Comparison of ENCODE assay signal across 24 mouse cellular contexts in genomic region chr12:89977479-89977878, GRCm38 (mm10).
DNase-seq lines count a peak whose midpoint lies in the region; ATAC-seq lines count a peak whose summit lies in the region.
"Had no signal": no experiment of that assay in that cellular context is flagged by ENCODE, and none has a peak within 500 bp of the region (broad histone marks: within the 10 kb centered on the region; RNA-seq: fewer than 3 reads in every experiment).

No protein-coding gene starts in this region.

- 78% methylated on average over 5 of the region's 5 CpGs for WGBS in embryonic facial prominence, embryonic 12.5 days
- 87% methylated on average over 5 of the region's 5 CpGs for WGBS in embryonic facial prominence, embryonic 10.5 days
- 83% methylated on average over 5 of the region's 5 CpGs for WGBS in hindbrain, embryonic 14.5 days
- 85% methylated on average over 5 of the region's 5 CpGs for WGBS in hindbrain, embryonic 11.5 days
- 86% methylated on average over 5 of the region's 5 CpGs for WGBS in midbrain, embryonic 16.5 days

- H3K9me3 ChIP-seq in embryonic facial prominence, embryonic 12.5 days, result no peaks in the 10 kb centered on the region
- no peaks in the 10 kb centered on the region for H3K9me3 ChIP-seq in embryonic facial prominence, embryonic 10.5 days
- no peaks in the 10 kb centered on the region for H3K9me3 ChIP-seq in hindbrain, embryonic 14.5 days (ENCODE audit: control insufficient read depth, low read length)
- no peaks in the 10 kb centered on the region for H3K9me3 ChIP-seq in hindbrain, embryonic 11.5 days (ENCODE audit: control insufficient read depth, low read length)
- H3K9me3 ChIP-seq in midbrain, embryonic 16.5 days (replicated peaks; ENCODE audit: control insufficient read depth, low read length, poor library complexity, severe bottlenecking), result no peaks in the 10 kb centered on the region
- H3K9me3 ChIP-seq: heart, embryonic 10.5 days; hindbrain, embryonic 12.5 days; intestine, embryonic 15.5 days; limb, embryonic 12.5 days; liver, embryonic 13.5 days had no signal

- no peaks in the 10 kb centered on the region for H3K4me1 ChIP-seq in embryonic facial prominence, embryonic 12.5 days
- H3K4me1 ChIP-seq in embryonic facial prominence, embryonic 10.5 days, result no peaks in the 10 kb centered on the region
- peaks cover 1% of the 10 kb centered on the region; the same call in 1 of the 2 replicates for H3K4me1 ChIP-seq in hindbrain, embryonic 14.5 days (replicated peaks; ENCODE audit: control insufficient read depth, insufficient read depth, low read length)
- no peaks in the 10 kb centered on the region for H3K4me1 ChIP-seq in hindbrain, embryonic 11.5 days (replicated peaks; ENCODE audit: control insufficient read depth, insufficient read depth, low read length)
- H3K4me1 ChIP-seq in midbrain, embryonic 16.5 days (ENCODE audit: control insufficient read depth, insufficient read depth, low read length), result peaks cover under 1% of the 10 kb centered on the region; the same call in 1 of the 2 replicates
- H3K4me1 ChIP-seq: heart, embryonic 10.5 days; hindbrain, embryonic 12.5 days; intestine, embryonic 15.5 days; limb, embryonic 12.5 days; liver, embryonic 13.5 days had no signal

- H3K27ac ChIP-seq in embryonic facial prominence, embryonic 12.5 days, result peak overlapping the region; percentile 61
- no peak overlapping the region for H3K27ac ChIP-seq in embryonic facial prominence, embryonic 10.5 days (replicated peaks)
- 0 out of 2 replicates have a peak overlapping the region, but pooled peaks have one; percentile 26 for H3K27ac ChIP-seq in hindbrain, embryonic 14.5 days
- H3K27ac ChIP-seq in hindbrain, embryonic 11.5 days (ENCODE audit: low read depth, low read length), result no peak overlapping the region
- no peak overlapping the region for H3K27ac ChIP-seq in midbrain, embryonic 16.5 days (ENCODE audit: low read length)
- H3K27ac ChIP-seq: gastrocnemius, adult 2 months; heart, embryonic 10.5 days; hindbrain, embryonic 12.5 days; intestine, embryonic 15.5 days; limb, embryonic 12.5 days; liver, embryonic 13.5 days had no signal

- no peak for DNase-seq in embryonic facial prominence, embryonic 10.5 days (ENCODE audit: low spot score)
- no peak for DNase-seq in hindbrain, embryonic 14.5 days (ENCODE audit: low spot score)
- no peak for DNase-seq in hindbrain, embryonic 11.5 days (ENCODE audit: low spot score)
- peak; percentile 39 for DNase-seq in right cerebral cortex, adult 18-20 months
- no peak for DNase-seq in right cerebral cortex, postnatal 4 days
- peak; percentile 68 for DNase-seq in telencephalon, adult 2 months (ENCODE audit: low read depth, low spot score)
- DNase-seq: adrenal gland, postnatal 14 days; cerebellum, adult 11-12 months; cerebellum, postnatal 25 days; gastrocnemius, adult 2 months; kidney, postnatal 4 days; liver, embryonic 13.5 days; lung, embryonic 14.5 days; lung, postnatal 4 days; retina, postnatal 1 day; thymus, adult 18-20 months; thymus, postnatal 4 days had no signal

- H3K36me3 ChIP-seq in embryonic facial prominence, embryonic 12.5 days, result no peaks in the 10 kb centered on the region
- H3K36me3 ChIP-seq in embryonic facial prominence, embryonic 10.5 days (replicated peaks), result no peaks in the 10 kb centered on the region
- H3K36me3 ChIP-seq in hindbrain, embryonic 14.5 days (replicated peaks; ENCODE audit: control insufficient read depth, insufficient read depth), result no peaks in the 10 kb centered on the region
- no peaks in the 10 kb centered on the region for H3K36me3 ChIP-seq in hindbrain, embryonic 11.5 days (ENCODE audit: control insufficient read depth, insufficient read depth, low read length)
- H3K36me3 ChIP-seq in midbrain, embryonic 16.5 days (ENCODE audit: control insufficient read depth, insufficient read depth, low read length), result no peaks in the 10 kb centered on the region
- H3K36me3 ChIP-seq: G1E; heart, embryonic 10.5 days; hindbrain, embryonic 12.5 days; intestine, embryonic 15.5 days; limb, embryonic 12.5 days; liver, embryonic 13.5 days had no signal

- no peak overlapping the region for H3K4me2 ChIP-seq in embryonic facial prominence, embryonic 12.5 days (replicated peaks)
- no peak overlapping the region for H3K4me2 ChIP-seq in hindbrain, embryonic 14.5 days (replicated peaks)
- H3K4me2 ChIP-seq in hindbrain, embryonic 11.5 days (replicated peaks; ENCODE audit: low read depth, low read length), result no peak overlapping the region
- no peak overlapping the region for H3K4me2 ChIP-seq in midbrain, embryonic 16.5 days (ENCODE audit: low read length)
- H3K4me2 ChIP-seq: hindbrain, embryonic 12.5 days; intestine, embryonic 15.5 days; limb, embryonic 12.5 days; liver, embryonic 13.5 days; lung, embryonic 14.5 days had no signal

- no peaks in the 10 kb centered on the region for H3K27me3 ChIP-seq in embryonic facial prominence, embryonic 12.5 days
- no peaks in the 10 kb centered on the region for H3K27me3 ChIP-seq in embryonic facial prominence, embryonic 10.5 days (replicated peaks; ENCODE audit: low read depth, poor library complexity, severe bottlenecking)
- no peaks in the 10 kb centered on the region for H3K27me3 ChIP-seq in hindbrain, embryonic 14.5 days (ENCODE audit: control insufficient read depth, insufficient read depth, low read length)
- H3K27me3 ChIP-seq in hindbrain, embryonic 11.5 days (ENCODE audit: control insufficient read depth, insufficient read depth, low read length), result no peaks in the 10 kb centered on the region
- H3K27me3 ChIP-seq in midbrain, embryonic 16.5 days (ENCODE audit: control insufficient read depth, insufficient read depth, low read depth, low read length), result no peaks in the 10 kb centered on the region
- H3K27me3 ChIP-seq: hindbrain, embryonic 12.5 days; intestine, embryonic 15.5 days; limb, embryonic 12.5 days; liver, embryonic 13.5 days had no signal

- H3K9ac ChIP-seq in embryonic facial prominence, embryonic 12.5 days, result no peak overlapping the region
- H3K9ac ChIP-seq in hindbrain, embryonic 14.5 days, result no peak overlapping the region
- no peak overlapping the region for H3K9ac ChIP-seq in hindbrain, embryonic 11.5 days (ENCODE audit: low read depth, low read length)
- no peak overlapping the region for H3K9ac ChIP-seq in midbrain, embryonic 16.5 days (ENCODE audit: low read depth, low read length)
- H3K9ac ChIP-seq: hindbrain, embryonic 12.5 days; intestine, embryonic 15.5 days; limb, embryonic 12.5 days; liver, embryonic 13.5 days; lung, embryonic 14.5 days had no signal

- no peak overlapping the region for H3K4me3 ChIP-seq in embryonic facial prominence, embryonic 12.5 days
- no peak overlapping the region for H3K4me3 ChIP-seq in embryonic facial prominence, embryonic 10.5 days
- H3K4me3 ChIP-seq in hindbrain, embryonic 14.5 days (replicated peaks; ENCODE audit: low read length), result no peak overlapping the region
- H3K4me3 ChIP-seq in hindbrain, embryonic 11.5 days (ENCODE audit: low read depth, low read length), result no peak overlapping the region
- H3K4me3 ChIP-seq in midbrain, embryonic 16.5 days (ENCODE audit: low read depth, low read length), result no peak overlapping the region
- H3K4me3 ChIP-seq: gastrocnemius, adult 2 months; heart, embryonic 10.5 days; hindbrain, embryonic 12.5 days; intestine, embryonic 15.5 days; limb, embryonic 12.5 days; liver, embryonic 13.5 days had no signal

- ATAC-seq in embryonic facial prominence, embryonic 12.5 days (ENCODE audit: insufficient number of reproducible peaks, insufficient read depth, low FRiP score, low TSS enrichment), result no peak
- ATAC-seq in hindbrain, embryonic 14.5 days (ENCODE audit: low FRiP score), result no peak
- ATAC-seq in hindbrain, embryonic 11.5 days (ENCODE audit: low FRiP score), result no peak
- ATAC-seq in midbrain, embryonic 16.5 days, result no peak
- ATAC-seq: intestine, embryonic 15.5 days had no signal

Comparison
In these comparisons a context has a peak if more than half of its experiments do, and no peak if none do; other contexts are left out.
1. H3K27ac ChIP-seq: peak in embryonic facial prominence, embryonic 12.5 days (single experiment) and hindbrain, embryonic 14.5 days (single experiment); none in embryonic facial prominence, embryonic 10.5 days (single experiment), hindbrain, embryonic 11.5 days (single experiment) and midbrain, embryonic 16.5 days (single experiment).
2. DNase-seq: peak in right cerebral cortex, adult 18-20 months (single experiment) and telencephalon, adult 2 months (single experiment); none in embryonic facial prominence, embryonic 10.5 days (single experiment), hindbrain, embryonic 14.5 days (single experiment), hindbrain, embryonic 11.5 days (single experiment) and right cerebral cortex, postnatal 4 days (single experiment).